Mouse (Mus musculus) kidney, adult 2 months (tissue): ENCODE data around the gene Pik3cd.
"Not testable (repeated sequence)": the region's sequence is repeated elsewhere in the genome, so short reads cannot be mapped to it uniquely, and the experiment has no call there.

Source experiments
- CTCF ChIP-seq: fragments of 200-500 bp; conservative IDR thresholded peaks from 2 replicates; pipeline ENCODE4 v1.5.1; 2011; ENCODE audit warnings: low read depth, mild to moderate bottlenecking, control low read depth, low read length, moderate library complexity, mixed read lengths; ENCODE audit not compliant: insufficient read depth, insufficient read length
- POLR2A ChIP-seq: fragments of 200-500 bp; IDR thresholded peaks from one replicate; pipeline ENCODE4 v1.6.1; 2011; ENCODE audit warnings: low read depth, low read length, control low read depth

DNA sequence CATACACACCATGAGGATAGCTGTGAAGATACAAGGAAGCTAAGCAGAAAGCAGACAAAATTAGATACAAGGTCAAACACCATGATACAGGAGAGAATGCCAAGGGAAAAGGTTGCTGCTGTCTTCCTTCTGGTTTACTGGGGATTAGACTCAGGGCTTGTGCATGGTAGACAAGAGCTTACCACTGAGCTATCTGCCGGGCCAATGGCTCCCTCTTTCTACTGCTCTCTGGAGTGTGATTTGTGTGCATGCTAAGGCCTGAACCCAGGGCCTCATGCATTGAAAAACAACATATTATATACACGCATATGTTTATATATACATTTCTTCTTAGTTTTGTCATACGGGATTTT is 47.3 kb upstream of the Pik3cd start:
- not testable (repeated sequence) for TF ChIP-seq POLR2A, CTCF
